Mouse (Mus musculus) myocyte (in vitro differentiated cells): ENCODE measurements at regions not wholly inside any gene's neighbourhood (a gene's known extent, or its start where the extent isn't known, plus 50 kb on each side); places are given as distances from the start of the nearest gene placed in this dataset.

Experiments
- H3K27me3 ChIP-seq: one replicate; pipeline ENCODE4 v1.6.1; 2011; ENCODE audit not compliant: control insufficient read depth, insufficient read depth, insufficient read length
- H3K36me3 ChIP-seq: one replicate; pipeline ENCODE4 v1.6.1; 2011; ENCODE audit not compliant: control insufficient read depth, insufficient read depth
- H3K4me2 ChIP-seq: one replicate; pipeline ENCODE4 v1.6.1; 2011; ENCODE audit warnings: low read depth, control low read depth
- H3K4me3 ChIP-seq: one replicate; pipeline ENCODE4 v1.5.1; 2011; ENCODE audit warnings: mild to moderate bottlenecking, control low read depth, moderate library complexity
- H3K79me2 ChIP-seq: one replicate; pipeline ENCODE4 v1.6.1; 2011; ENCODE audit not compliant: control insufficient read depth, insufficient read depth
- H3ac ChIP-seq: one replicate; pipeline ENCODE4 v1.6.1; 2011; ENCODE audit not compliant: control insufficient read depth, insufficient read length
- CEBPB ChIP-seq: IDR thresholded peaks from 2 replicates; pipeline ENCODE4 v1.6.1; 2011; ENCODE audit warnings: mild to moderate bottlenecking, moderate library complexity; ENCODE audit not compliant: poor library complexity, insufficient read depth, severe bottlenecking
- E2F4 ChIP-seq: IDR thresholded peaks from one replicate; pipeline ENCODE4 v1.6.1; 2011; ENCODE audit warnings: mild to moderate bottlenecking, control low read depth, moderate library complexity; ENCODE audit not compliant: insufficient read depth
- MAX ChIP-seq: IDR thresholded peaks from one replicate; pipeline ENCODE4 v1.6.1; 2011; ENCODE audit warnings: low read depth, mild to moderate bottlenecking, control low read depth
- MYOD1 ChIP-seq, 3 experiments: IDR thresholded peaks; one replicate each; pipeline ENCODE4 v1.6.1; 2011; ENCODE audit warnings: control low read depth in 2 of 3, low read depth in 2 of 3, mild to moderate bottlenecking in 2 of 3, moderate library complexity in 1 of 3; ENCODE audit not compliant: insufficient read length in 2 of 3, control insufficient read depth in 1 of 3
- MYOG ChIP-seq, 3 experiments: IDR thresholded peaks; one replicate each; pipeline ENCODE4 v1.6.1; 2011; ENCODE audit warnings: control low read depth in 2 of 3, low read depth in 2 of 3, mild to moderate bottlenecking in 2 of 3; ENCODE audit not compliant: insufficient read length in 2 of 3, control insufficient read depth in 1 of 3, insufficient read depth in 1 of 3
- POLR2A ChIP-seq: IDR thresholded peaks from one replicate; pipeline ENCODE4 v1.6.1; 2011; ENCODE audit warnings: low read depth, mild to moderate bottlenecking, control low read depth, moderate library complexity; ENCODE audit not compliant: insufficient read length
- POLR2AphosphoS2 ChIP-seq: IDR thresholded peaks from one replicate; pipeline ENCODE4 v1.6.1; 2011; ENCODE audit warnings: low read depth, control low read depth; ENCODE audit not compliant: insufficient read length
- REST ChIP-seq: IDR thresholded peaks from one replicate; pipeline ENCODE4 v1.6.1; 2011; ENCODE audit warnings: mild to moderate bottlenecking, control low read depth, moderate library complexity; ENCODE audit not compliant: insufficient read depth, insufficient read length
- SRF ChIP-seq: IDR thresholded peaks from one replicate; pipeline ENCODE4 v1.6.1; 2011; ENCODE audit warnings: low read depth; ENCODE audit not compliant: control insufficient read depth, insufficient read length
- TCF12 ChIP-seq: IDR thresholded peaks from one replicate; pipeline ENCODE4 v1.6.1; 2011; ENCODE audit warnings: mild to moderate bottlenecking, control low read depth; ENCODE audit not compliant: poor library complexity, insufficient read depth, severe bottlenecking
- TCF3 ChIP-seq: IDR thresholded peaks from one replicate; pipeline ENCODE4 v1.6.1; 2011; ENCODE audit warnings: low read depth, control low read depth; ENCODE audit not compliant: insufficient read length
- USF1 ChIP-seq: IDR thresholded peaks from one replicate; pipeline ENCODE4 v1.6.1; 2011; ENCODE audit warnings: low read depth, mild to moderate bottlenecking, control low read depth, moderate library complexity

GRCm38 (mm10) chr1:168733066-168733465 lies 301.0 kb upstream of the Pbx1 start:
- H3K4me3 ChIP-seq, result no peak overlapping the region
- H3K79me2 ChIP-seq, result no peaks in the 10 kb centered on the region
- H3K36me3 ChIP-seq, result no peaks in the 10 kb centered on the region
- no peaks in the 10 kb centered on the region for H3K27me3 ChIP-seq
- H3K4me2 ChIP-seq, result no peak overlapping the region
- H3ac ChIP-seq, result no peak overlapping the region
- TF ChIP-seq CEBPB (no peak), MYOD1 (IDR thresholded peaks at IDR 0.05; ENCODE audit: control insufficient read depth in 1 of 3, insufficient read length in 2 of 3, low read depth in 2 of 3) (no peak), TCF3 (no peak), TCF12 (no peak), MYOG (IDR thresholded peaks at IDR 0.05; ENCODE audit: control insufficient read depth in 1 of 3, insufficient read depth in 1 of 3, insufficient read length in 2 of 3, low read depth in 2 of 3) (no peak), MAX (no peak), E2F4 (no peak), POLR2AphosphoS2 (no peak), REST (no peak), USF1 (no peak), SRF (no peak), POLR2A (no peak)

GRCm38 (mm10) chr1:168709836-168710235 lies 277.8 kb upstream of the Pbx1 start:
- Histone ChIP-seq H3K4me3 (no peak overlapping the region), H3ac (no peak overlapping the region), H3K79me2 (no peaks in the 10 kb centered on the region), H3K4me2 (peak overlapping the region; percentile 66), H3K27me3 (no peaks in the 10 kb centered on the region), H3K36me3 (no peaks in the 10 kb centered on the region)
- no peak for TF ChIP-seq USF1

- H3K4me3 ChIP-seq, result no peak overlapping the region
- no peaks in the 10 kb centered on the region for H3K79me2 ChIP-seq
- H3ac ChIP-seq, result no peak overlapping the region
- H3K4me2 ChIP-seq, result peak overlapping the region; percentile 66
- H3K36me3 ChIP-seq, result no peaks in the 10 kb centered on the region
- TF ChIP-seq REST, result no peak
- no peak for TF ChIP-seq POLR2A
- TF ChIP-seq MAX, result no peak
- no peak for TF ChIP-seq SRF
- H3K27me3 ChIP-seq, result no peaks in the 10 kb centered on the region
These were observed 277.1 kb upstream of the Pbx1 start for GRCm38 (mm10) chr1:168709017-168709681.

GRCm38 (mm10) chr1:168708161-168708865 lies 276.2 kb upstream of the Pbx1 start:
- no peak overlapping the region for H3ac ChIP-seq
- H3K79me2 ChIP-seq, result no peaks in the 10 kb centered on the region
- no peak overlapping the region for H3K4me2 ChIP-seq
- no peaks in the 10 kb centered on the region for H3K36me3 ChIP-seq
- H3K4me3 ChIP-seq, result no peak overlapping the region
- no peaks in the 10 kb centered on the region for H3K27me3 ChIP-seq
- TF ChIP-seq TCF12 (no peak), SRF (no peak), MYOD1 (IDR thresholded peaks at IDR 0.05; ENCODE audit: control insufficient read depth in 1 of 3, insufficient read length in 2 of 3, low read depth in 2 of 3) (no peak), POLR2A (no peak), REST (no peak)

- Histone ChIP-seq H3K4me3 (no peak overlapping the region), H3K36me3 (no peaks in the 10 kb centered on the region), H3K27me3 (no peaks in the 10 kb centered on the region), H3K4me2 (no peak overlapping the region), H3ac (no peak overlapping the region), H3K79me2 (no peaks in the 10 kb centered on the region)
- TF ChIP-seq SRF (no peak), POLR2AphosphoS2 (no peak), MYOG (IDR thresholded peaks at IDR 0.05; ENCODE audit: control insufficient read depth in 1 of 3, insufficient read depth in 1 of 3, insufficient read length in 2 of 3, low read depth in 2 of 3) (no peak)
These were observed 265.3 kb upstream of the Pbx1 start for GRCm38 (mm10) chr1:168697386-168697785.
